Mouse (Mus musculus) small intestine, adult 2 months (tissue): Measurements from ENCODE around the gene Pmis2.

Experiments used
- CTCF ChIP-seq: fragments of 200-500 bp; IDR thresholded peaks from 2 replicates; pipeline ENCODE4 v1.5.1; 2012; ENCODE audit warnings: low read depth, mild to moderate bottlenecking, control low read depth, inconsistent platforms, low read length, moderate library complexity, mixed read lengths; ENCODE audit not compliant: insufficient replicate concordance, insufficient read length; ENCODE audit errors: extremely low read depth
- POLR2A ChIP-seq: fragments of 200-500 bp; IDR thresholded peaks from 2 replicates; pipeline ENCODE4 v1.6.1; 2012; ENCODE audit warnings: low read depth, mild to moderate bottlenecking, control low read depth, inconsistent platforms, low read length, moderate library complexity

DNA sequence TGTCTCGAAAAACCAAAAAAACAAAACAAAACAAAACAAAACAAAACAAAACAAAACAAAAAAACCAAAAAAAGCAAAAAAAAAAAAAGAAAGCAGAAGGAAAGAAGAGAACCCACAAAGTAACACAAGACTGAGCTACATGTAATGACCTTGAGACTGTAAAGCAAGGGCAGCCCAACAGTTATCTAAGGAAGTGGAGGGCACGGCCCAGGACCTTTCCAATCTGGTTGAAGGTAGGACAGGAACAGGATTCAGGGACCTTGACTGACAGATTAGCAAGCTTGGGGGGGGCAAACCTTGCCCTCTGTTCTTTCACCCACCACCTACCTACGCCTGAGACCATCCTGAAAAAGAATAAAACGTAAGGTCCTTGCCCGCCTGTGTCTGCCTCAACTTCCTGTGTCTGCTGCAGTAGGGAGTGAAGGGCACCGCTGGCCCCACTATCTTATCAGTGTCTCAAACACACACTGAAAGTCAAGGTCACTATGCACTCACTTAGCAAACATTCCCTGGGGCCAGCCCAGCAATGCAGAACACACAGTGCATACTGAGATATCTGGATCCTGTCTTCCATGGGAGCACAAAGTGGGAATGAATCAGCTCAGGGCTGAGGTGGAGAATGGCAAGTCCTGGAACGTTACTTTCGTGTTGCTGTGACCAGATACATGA lies 34.9 kb upstream of the Pmis2 start:
- TF ChIP-seq CTCF (no peak), POLR2A (no peak)
